Mouse (Mus musculus): ENCODE data around the gene Wasf1. TPM values are rescaled to one million over a fixed set of nuclear protein-coding genes. Genes with fewer than 3 reads are reported as not detected.
A peak's percentile ranks its signal among the peaks of the same experiment; 100 is the strongest.

Gene Wasf1
- polyA plus RNA-seq, 1 experiment from 2014 or later: 27.7 TPM

GRCm38 (mm10) chr10:40883644-40884278 lies 486 bp downstream of the Wasf1 start:
- 0% methylated on average over 74 of the region's 87 CpGs for WGBS
- ATAC-seq (ENCODE audit: low FRiP score, low TSS enrichment): peak; percentile 86

DNA sequence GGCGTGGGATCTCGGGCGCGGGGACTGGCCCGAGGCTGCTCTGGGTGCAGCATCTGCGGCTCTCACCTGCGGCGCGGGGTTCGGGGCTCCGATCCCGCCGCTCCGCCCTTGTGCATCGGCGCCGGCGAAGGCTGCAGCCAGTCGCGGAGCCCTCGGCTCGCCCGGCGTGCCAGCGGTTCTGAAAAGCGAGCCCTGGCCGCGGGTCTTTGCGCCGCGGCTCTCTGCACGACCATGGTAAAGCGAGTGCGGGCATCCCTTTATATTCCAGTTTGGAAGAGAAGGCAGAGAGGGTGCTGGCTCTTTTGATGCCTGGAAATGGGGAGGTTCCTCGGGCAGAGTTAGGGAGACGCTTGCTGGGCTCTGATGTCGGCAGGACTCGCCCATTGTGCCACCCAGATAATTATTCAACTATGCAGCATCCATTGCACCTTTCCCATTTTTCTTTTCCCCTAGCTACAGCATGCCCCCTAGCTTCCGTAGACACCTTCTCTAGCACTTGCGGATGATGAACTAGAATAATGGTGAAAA lies 1.1 kb downstream of the Wasf1 start:
- Histone ChIP-seq H3K36me3 (ENCODE audit: control insufficient read depth, insufficient read depth, low read length) (no peaks in the 10 kb centered on the region; the same call in 1 of the 2 replicates), H3K27ac (ENCODE audit: low read depth, low read length) (peak overlapping the region; percentile 85), H3K4me2 (replicated peaks; ENCODE audit: low read depth, low read length) (peak overlapping the region; percentile 71), H3K4me1 (ENCODE audit: control insufficient read depth, insufficient read depth, low read length) (peaks cover 9% of the 10 kb centered on the region; the same call in 1 of the 2 replicates), H3K4me3 (ENCODE audit: low read length) (peak overlapping the region; percentile 88), H3K9ac (ENCODE audit: low read depth, low read length) (peak overlapping the region; percentile 84), H3K27me3 (ENCODE audit: control insufficient read depth, insufficient read depth, low read length) (no peaks in the 10 kb centered on the region), H3K9me3 (ENCODE audit: control insufficient read depth, low read length) (no peaks in the 10 kb centered on the region)
- ATAC-seq (ENCODE audit: low FRiP score, low TSS enrichment): peak; percentile 0; the same call in 1 of the 2 replicates
- 1% methylated on average over 40 of the region's 40 CpGs for WGBS

More at GRCm38 (mm10) chr10:40883644-40884278, 486 bp downstream of the Wasf1 start:
- Histone ChIP-seq H3K9ac (ENCODE audit: low read depth, low read length) (peak overlapping the region; percentile 84), H3K27me3 (ENCODE audit: control insufficient read depth, insufficient read depth, low read length) (no peaks in the 10 kb centered on the region), H3K4me1 (ENCODE audit: control insufficient read depth, insufficient read depth, low read length) (peaks cover 9% of the 10 kb centered on the region; the same call in 1 of the 2 replicates), H3K4me3 (ENCODE audit: low read length) (peak overlapping the region; percentile 88), H3K36me3 (ENCODE audit: control insufficient read depth, insufficient read depth, low read length) (no peaks in the 10 kb centered on the region; the same call in 1 of the 2 replicates), H3K27ac (ENCODE audit: low read depth, low read length) (peak overlapping the region; percentile 85), H3K9me3 (ENCODE audit: control insufficient read depth, low read length) (no peaks in the 10 kb centered on the region), H3K4me2 (replicated peaks; ENCODE audit: low read depth, low read length) (peak overlapping the region; percentile 71)

GRCm38 (mm10) chr10:40885432-40885831 lies 2.2 kb downstream of the Wasf1 start:
- Histone ChIP-seq H3K9me3 (ENCODE audit: control insufficient read depth, low read length) (no peaks in the 10 kb centered on the region), H3K27ac (ENCODE audit: low read depth, low read length) (no peak overlapping the region), H3K4me3 (ENCODE audit: low read length) (no peak overlapping the region), H3K27me3 (ENCODE audit: control insufficient read depth, insufficient read depth, low read length) (no peaks in the 10 kb centered on the region), H3K9ac (ENCODE audit: low read depth, low read length) (no peak overlapping the region), H3K4me1 (ENCODE audit: control insufficient read depth, insufficient read depth, low read length) (peaks cover 6% of the 10 kb centered on the region; the same call in 1 of the 2 replicates), H3K4me2 (replicated peaks; ENCODE audit: low read depth, low read length) (no peak overlapping the region), H3K36me3 (ENCODE audit: control insufficient read depth, insufficient read depth, low read length) (no peaks in the 10 kb centered on the region)
- WGBS: 76% methylated on average over 7 of the region's 7 CpGs
- no peak for ATAC-seq (ENCODE audit: low FRiP score, low TSS enrichment)

DNA sequence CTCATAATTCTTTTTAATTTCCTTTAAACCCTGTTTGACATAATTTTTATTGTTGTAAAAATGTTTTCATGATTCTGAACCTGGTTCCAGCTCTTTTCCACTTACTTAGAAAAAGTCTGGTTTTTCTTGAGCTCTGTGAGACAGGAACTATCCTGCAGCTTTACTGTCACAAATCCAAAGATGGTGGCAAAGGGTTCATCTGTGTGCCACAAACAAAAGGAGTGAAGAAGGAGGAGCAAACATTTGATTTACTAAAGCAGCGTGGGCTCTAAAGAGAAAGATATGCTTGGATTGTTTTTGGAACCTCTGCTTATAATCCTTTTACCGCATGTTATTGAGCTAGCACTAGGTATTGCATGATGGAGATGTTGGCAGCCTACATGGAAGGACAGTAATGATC lies 4.0 kb downstream of the Wasf1 start:
- H3K27me3 ChIP-seq (ENCODE audit: control insufficient read depth, insufficient read depth, low read length): no peaks in the 10 kb centered on the region
- no peaks in the 10 kb centered on the region for H3K36me3 ChIP-seq (ENCODE audit: control insufficient read depth, insufficient read depth, low read length)
- 92% methylated on average over 2 of the region's 2 CpGs for WGBS
- H3K9ac ChIP-seq (ENCODE audit: low read depth, low read length): no peak overlapping the region
- no peaks in the 10 kb centered on the region for H3K9me3 ChIP-seq (ENCODE audit: control insufficient read depth, low read length)
- no peak overlapping the region for H3K4me3 ChIP-seq (ENCODE audit: low read length)
- no peak for ATAC-seq (ENCODE audit: low FRiP score, low TSS enrichment)
- no peaks in the 10 kb centered on the region for H3K4me1 ChIP-seq (ENCODE audit: control insufficient read depth, insufficient read depth, low read length)
- H3K4me2 ChIP-seq (replicated peaks; ENCODE audit: low read depth, low read length): no peak overlapping the region
- no peak overlapping the region for H3K27ac ChIP-seq (ENCODE audit: low read depth, low read length)

DNA sequence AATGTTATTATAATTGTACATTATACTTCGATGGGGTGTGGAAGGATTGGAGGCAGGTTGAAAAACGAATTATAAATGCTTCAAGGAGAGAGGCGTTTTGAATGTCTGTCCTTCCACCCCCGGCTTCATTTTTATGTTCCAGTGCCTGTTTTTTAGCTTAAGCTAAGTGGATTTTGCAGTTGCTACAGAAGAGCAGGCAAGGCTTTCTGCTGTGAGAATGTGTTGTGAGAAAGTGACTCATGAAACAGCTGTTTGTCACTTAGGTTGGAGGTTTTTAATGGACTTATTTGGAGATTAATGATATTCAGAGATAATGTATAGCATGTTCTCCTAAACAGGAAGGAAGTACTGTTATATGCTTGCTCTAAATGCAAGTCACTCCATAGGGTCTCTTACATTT lies 5.9 kb downstream of the Wasf1 start:
- Histone ChIP-seq H3K4me2 (replicated peaks; ENCODE audit: low read depth, low read length) (no peak overlapping the region), H3K4me1 (ENCODE audit: control insufficient read depth, insufficient read depth, low read length) (no peaks in the 10 kb centered on the region), H3K9ac (ENCODE audit: low read depth, low read length) (no peak overlapping the region), H3K9me3 (ENCODE audit: control insufficient read depth, low read length) (no peaks in the 10 kb centered on the region), H3K4me3 (ENCODE audit: low read length) (no peak overlapping the region), H3K36me3 (ENCODE audit: control insufficient read depth, insufficient read depth, low read length) (no peaks in the 10 kb centered on the region), H3K27me3 (ENCODE audit: control insufficient read depth, insufficient read depth, low read length) (no peaks in the 10 kb centered on the region), H3K27ac (ENCODE audit: low read depth, low read length) (no peak overlapping the region)
- WGBS: 84% methylated on average over 4 of the region's 4 CpGs
- ATAC-seq (ENCODE audit: low FRiP score, low TSS enrichment): no peak

DNA sequence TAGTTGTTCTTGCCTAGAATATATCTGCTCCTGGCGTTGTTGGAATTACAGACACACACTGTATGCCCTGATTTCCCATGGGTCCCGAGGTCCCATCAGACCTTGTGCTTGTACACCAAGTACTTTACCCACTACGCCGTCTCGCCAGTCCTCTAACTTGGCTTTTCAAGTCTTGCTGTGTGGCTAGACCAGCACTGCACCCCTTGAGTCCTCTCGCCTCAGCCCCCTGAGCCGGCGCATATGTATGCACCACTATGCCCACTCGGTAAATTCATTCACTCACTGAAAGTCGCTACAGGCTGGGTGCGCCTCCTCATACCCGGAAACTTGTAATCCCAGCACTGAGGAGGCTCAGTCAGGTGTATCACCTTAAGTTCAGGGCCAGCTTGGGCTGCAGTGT lies 12.5 kb downstream of the Wasf1 start:
- Histone ChIP-seq H3K4me1 (ENCODE audit: control insufficient read depth, insufficient read depth, low read length) (no peaks in the 10 kb centered on the region; the same call in 1 of the 2 replicates), H3K4me3 (ENCODE audit: low read length) (no peak overlapping the region), H3K9ac (ENCODE audit: low read depth, low read length) (no peak overlapping the region), H3K9me3 (ENCODE audit: control insufficient read depth, low read length) (no peaks in the 10 kb centered on the region), H3K27ac (ENCODE audit: low read depth, low read length) (no peak overlapping the region), H3K36me3 (ENCODE audit: control insufficient read depth, insufficient read depth, low read length) (no peaks in the 10 kb centered on the region), H3K4me2 (replicated peaks; ENCODE audit: low read depth, low read length) (no peak overlapping the region), H3K27me3 (ENCODE audit: control insufficient read depth, insufficient read depth, low read length) (no peaks in the 10 kb centered on the region)
- no peak for ATAC-seq (ENCODE audit: low FRiP score, low TSS enrichment)
- WGBS: 88% methylated on average over 12 of the region's 12 CpGs

DNA sequence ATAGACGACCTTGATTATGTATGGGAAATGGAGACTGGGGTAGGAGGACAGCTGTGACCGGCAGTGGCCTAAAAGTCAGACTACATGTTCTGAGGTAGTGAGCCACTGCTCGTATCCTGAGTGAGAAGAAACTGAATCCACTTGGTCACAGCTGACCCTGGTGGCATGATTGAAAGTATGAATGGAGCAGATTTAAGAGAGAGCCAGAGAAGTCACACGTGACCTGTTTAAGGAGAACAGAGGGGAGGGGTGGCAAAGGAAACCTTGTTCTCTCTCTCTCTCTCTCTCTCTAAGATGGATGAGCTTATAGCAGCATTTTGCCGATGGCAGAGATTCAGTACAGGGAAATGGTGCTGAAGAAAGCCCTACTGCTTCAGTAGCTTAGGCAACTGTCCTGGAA lies 13.4 kb downstream of the Wasf1 start:
- Histone ChIP-seq H3K4me2 (replicated peaks; ENCODE audit: low read depth, low read length) (no peak overlapping the region), H3K27ac (ENCODE audit: low read depth, low read length) (no peak overlapping the region), H3K9ac (ENCODE audit: low read depth, low read length) (no peak overlapping the region), H3K4me1 (ENCODE audit: control insufficient read depth, insufficient read depth, low read length) (no peaks in the 10 kb centered on the region; the same call in 1 of the 2 replicates), H3K36me3 (ENCODE audit: control insufficient read depth, insufficient read depth, low read length) (no peaks in the 10 kb centered on the region), H3K9me3 (ENCODE audit: control insufficient read depth, low read length) (no peaks in the 10 kb centered on the region), H3K27me3 (ENCODE audit: control insufficient read depth, insufficient read depth, low read length) (no peaks in the 10 kb centered on the region), H3K4me3 (ENCODE audit: low read length) (no peak overlapping the region)
- ATAC-seq (ENCODE audit: low FRiP score, low TSS enrichment): no peak
- WGBS: 38% methylated on average over 5 of the region's 5 CpGs

GRCm38 (mm10) chr10:40901786-40902185 lies 18.5 kb downstream of the Wasf1 start:
- Histone ChIP-seq H3K27me3 (ENCODE audit: control insufficient read depth, insufficient read depth, low read length) (no peaks in the 10 kb centered on the region), H3K9ac (ENCODE audit: low read depth, low read length) (no peak overlapping the region), H3K9me3 (ENCODE audit: control insufficient read depth, low read length) (no peaks in the 10 kb centered on the region), H3K4me1 (ENCODE audit: control insufficient read depth, insufficient read depth, low read length) (no peaks in the 10 kb centered on the region; the same call in 1 of the 2 replicates), H3K27ac (ENCODE audit: low read depth, low read length) (no peak overlapping the region), H3K4me2 (replicated peaks; ENCODE audit: low read depth, low read length) (no peak overlapping the region), H3K4me3 (ENCODE audit: low read length) (no peak overlapping the region), H3K36me3 (ENCODE audit: control insufficient read depth, insufficient read depth, low read length) (no peaks in the 10 kb centered on the region)
- WGBS: 85% methylated on average over 4 of the region's 4 CpGs
- no peak for ATAC-seq (ENCODE audit: low FRiP score, low TSS enrichment)

DNA sequence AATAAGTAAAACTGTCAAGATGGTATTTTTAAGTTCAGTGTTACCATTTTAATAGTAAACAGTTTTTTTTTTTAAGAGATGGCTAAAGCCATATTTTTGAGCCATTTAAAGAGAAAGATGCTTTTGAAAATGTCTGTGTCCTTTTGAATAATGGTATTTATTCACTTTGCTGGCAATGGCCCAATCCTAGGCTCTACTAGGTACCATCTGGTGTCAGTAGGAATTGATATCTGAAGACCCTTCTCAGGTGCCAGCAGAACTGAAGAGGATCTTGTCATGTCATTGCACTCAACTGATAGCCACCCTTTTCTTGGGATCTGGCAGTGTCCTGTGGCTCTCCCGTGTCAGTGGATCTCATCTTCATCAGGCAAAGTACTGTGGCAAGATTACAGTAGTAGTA lies 22.9 kb downstream of the Wasf1 start:
- Histone ChIP-seq H3K9me3 (ENCODE audit: control insufficient read depth, low read length) (no peaks in the 10 kb centered on the region), H3K36me3 (ENCODE audit: control insufficient read depth, insufficient read depth, low read length) (no peaks in the 10 kb centered on the region), H3K27me3 (ENCODE audit: control insufficient read depth, insufficient read depth, low read length) (no peaks in the 10 kb centered on the region), H3K4me2 (replicated peaks; ENCODE audit: low read depth, low read length) (no peak overlapping the region), H3K9ac (ENCODE audit: low read depth, low read length) (no peak overlapping the region), H3K4me1 (ENCODE audit: control insufficient read depth, insufficient read depth, low read length) (no peaks in the 10 kb centered on the region), H3K27ac (ENCODE audit: low read depth, low read length) (no peak overlapping the region), H3K4me3 (ENCODE audit: low read length) (no peak overlapping the region)
- 88% methylated on average over 1 of the region's 1 CpGs for WGBS
- no peak for ATAC-seq (ENCODE audit: low FRiP score, low TSS enrichment)

Measured in kidney, embryonic 14.5 days (tissue).